In the genomic region with DNA sequence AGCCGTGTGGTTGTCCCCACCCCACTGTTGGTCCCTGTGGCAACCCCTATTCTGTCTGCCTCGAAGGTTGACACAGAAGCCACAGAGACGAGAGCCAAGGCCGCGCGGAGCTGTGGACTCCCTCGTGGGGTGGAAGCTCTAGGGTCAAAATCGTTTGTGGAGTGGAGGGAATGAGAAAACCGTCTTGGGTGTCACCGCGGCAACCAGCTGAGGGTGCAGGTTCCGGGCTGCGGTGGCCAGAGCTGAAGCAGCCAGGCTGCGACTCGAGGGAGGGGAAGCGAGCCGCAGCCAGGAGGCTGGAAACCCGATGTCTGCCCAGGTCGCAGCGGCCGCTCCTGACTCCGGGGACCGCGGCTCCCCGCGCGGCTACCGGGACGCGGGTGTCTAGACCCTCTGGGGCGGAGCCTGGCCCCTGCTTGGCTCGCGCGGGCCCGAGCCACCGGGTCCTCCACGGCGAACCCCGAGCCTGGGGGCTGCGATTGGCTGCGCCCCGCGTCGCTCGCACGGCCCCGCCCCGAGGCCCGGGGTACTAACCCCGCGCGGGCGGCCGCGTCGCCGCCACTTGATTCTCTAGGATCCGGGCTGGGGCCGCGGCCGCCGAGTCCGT, we compare ENCODE assay signal across 8 mouse cellular contexts. TPM values are rescaled to one million over a fixed set of nuclear protein-coding genes. Genes with fewer than 3 reads are reported as not detected.
DNase-seq lines count a peak whose midpoint lies in the region; ATAC-seq and TF ChIP-seq lines count a peak whose summit lies in the region.

No protein-coding gene starts in this region.

- no peak overlapping the region for H3K4me3 ChIP-seq in lung, adult 2 months (replicated peaks; ENCODE audit: extremely low read depth, low read depth, low read length)
- peak overlapping the region; percentile 46 for H3K4me3 ChIP-seq in embryonic facial prominence, embryonic 15.5 days (replicated peaks)
- peak overlapping the region; percentile 29 for H3K4me3 ChIP-seq in hindbrain, embryonic 16.5 days (ENCODE audit: low read length)
- H3K4me3 ChIP-seq in lung, postnatal 0 days (ENCODE audit: low read depth, low read length): peak overlapping the region; percentile 39

- H3K4me1 ChIP-seq in lung, adult 2 months (ENCODE audit: control insufficient read depth, insufficient read depth, low read length): no peaks in the 10 kb centered on the region
- peaks cover 60% of the 10 kb centered on the region for H3K4me1 ChIP-seq in embryonic facial prominence, embryonic 15.5 days
- H3K4me1 ChIP-seq in hindbrain, embryonic 16.5 days (ENCODE audit: control insufficient read depth, insufficient read depth, low read depth, low read length): peaks cover 8% of the 10 kb centered on the region
- no peaks in the 10 kb centered on the region for H3K4me1 ChIP-seq in lung, postnatal 0 days (ENCODE audit: insufficient read depth, low read depth, low read length)

- no peak for TF ChIP-seq EP300 in lung, postnatal 0 days (IDR thresholded peaks at IDR 0.05)

- peaks cover 97% of the 10 kb centered on the region for H3K27me3 ChIP-seq in embryonic facial prominence, embryonic 15.5 days
- H3K27me3 ChIP-seq in hindbrain, embryonic 16.5 days (replicated peaks; ENCODE audit: control insufficient read depth, insufficient read depth, low read length): peaks cover 73% of the 10 kb centered on the region
- peaks cover 93% of the 10 kb centered on the region for H3K27me3 ChIP-seq in lung, postnatal 0 days (replicated peaks; ENCODE audit: insufficient read depth, low read length)

- no peak for TF ChIP-seq POLR2A in lung, adult 2 months (IDR thresholded peaks at IDR 0.05; ENCODE audit: borderline replicate concordance, extremely low read depth, low read depth, low read length)

- peak; percentile 40; the same call in 1 of the 2 replicates for ATAC-seq in embryonic facial prominence, embryonic 15.5 days (ENCODE audit: insufficient number of reproducible peaks, low FRiP score, low TSS enrichment, low read depth)
- ATAC-seq in hindbrain, embryonic 16.5 days: no peak
- ATAC-seq in lung, postnatal 0 days: peak; percentile 16

- H3K27ac ChIP-seq in embryonic facial prominence, embryonic 15.5 days (replicated peaks): no peak overlapping the region
- no peak overlapping the region for H3K27ac ChIP-seq in hindbrain, embryonic 16.5 days (ENCODE audit: low read depth, low read length)
- H3K27ac ChIP-seq in lung, postnatal 0 days (ENCODE audit: low read length): no peak overlapping the region

- no peak for TF ChIP-seq CTCF in lung, adult 2 months (IDR thresholded peaks at IDR 0.05; ENCODE audit: insufficient read depth, low read length)
- no peak for TF ChIP-seq CTCF in lung, postnatal 0 days (IDR thresholded peaks at IDR 0.05)

- WGBS in lung, adult 2 months: 2% methylated on average over 59 of the region's 63 CpGs
- 2% methylated on average over 62 of the region's 63 CpGs for WGBS in embryonic facial prominence, embryonic 15.5 days
- 2% methylated on average over 36 of the region's 63 CpGs for WGBS in hindbrain, embryonic 16.5 days
- whole genome bisulfite sequencing in lung, postnatal 0 days: 2% methylated on average over 45 of the region's 63 CpGs

- DNase-seq in lung, adult 2 months: peak; percentile 30
- DNase-seq in lung, postnatal 10 days: no peak
- no peak for DNase-seq in lung, postnatal 0 days (ENCODE audit: low spot score)
- peak; percentile 56 to 81 for DNase-seq in spleen, postnatal 4 days (ENCODE audit: low spot score in 2 of 2)
- DNase-seq in cerebellum, postnatal 4 days (ENCODE audit: low spot score in 2 of 2): no peak
- DNase-seq in Muller cell, postnatal 12 days (ENCODE audit: inconsistent ontology term): no peak

- H3K9ac ChIP-seq in embryonic facial prominence, embryonic 15.5 days: 0 out of 2 replicates have a peak overlapping the region, but pooled peaks have one; percentile 12
- H3K9ac ChIP-seq in hindbrain, embryonic 16.5 days (ENCODE audit: low read depth, low read length): no peak overlapping the region; the same call in 1 of the 2 replicates
- 0 out of 2 replicates have a peak overlapping the region, but pooled peaks have one; percentile 12 for H3K9ac ChIP-seq in lung, postnatal 0 days (replicated peaks; ENCODE audit: low read depth)

- no peaks in the 10 kb centered on the region for H3K9me3 ChIP-seq in embryonic facial prominence, embryonic 15.5 days (replicated peaks)
- H3K9me3 ChIP-seq in hindbrain, embryonic 16.5 days (ENCODE audit: control insufficient read depth, low read length): no peaks in the 10 kb centered on the region
- no peaks in the 10 kb centered on the region for H3K9me3 ChIP-seq in lung, postnatal 0 days (ENCODE audit: low read length)

- H3K36me3 ChIP-seq in embryonic facial prominence, embryonic 15.5 days: no peaks in the 10 kb centered on the region
- no peaks in the 10 kb centered on the region for H3K36me3 ChIP-seq in hindbrain, embryonic 16.5 days (ENCODE audit: control insufficient read depth, insufficient read depth, low read length)
- no peaks in the 10 kb centered on the region for H3K36me3 ChIP-seq in lung, postnatal 0 days (ENCODE audit: insufficient read depth, low read length)

- peak overlapping the region; percentile 63 for H3K4me2 ChIP-seq in embryonic facial prominence, embryonic 15.5 days (replicated peaks)
- peak overlapping the region; percentile 47 for H3K4me2 ChIP-seq in hindbrain, embryonic 16.5 days (ENCODE audit: low read length)
- peak overlapping the region; percentile 64 for H3K4me2 ChIP-seq in lung, postnatal 0 days (replicated peaks; ENCODE audit: low read depth, low read length)

RNA-seq across cellular contexts. Expression of gene Runx3, which starts 31.6 kb away (rescaled TPM):
- 2.8 and 3.5 TPM in 2 replicates for polyA plus RNA-seq in lung, adult 2 months (2012; rRNA removed)
- 2.9 and 3.2 TPM in 2 replicates for polyA plus RNA-seq in embryonic facial prominence, embryonic 15.5 days (2015; fragmentation: Nextera tagmentation; extraction: Ambion mirVana)
- polyA plus RNA-seq in hindbrain, embryonic 16.5 days (2015; fragmentation: Nextera tagmentation; extraction: Ambion mirVana): 0.11 TPM in 1 of 2 replicates, not detected in the other
- polyA plus RNA-seq in lung, postnatal 0 days (2015; fragmentation: Nextera tagmentation; extraction: Ambion mirVana): 0.13 and 0.18 TPM in 2 replicates

Comparison
In these comparisons a context has a peak if more than half of its experiments do, and no peak if none do; other contexts are left out.
1. DNase-seq: peak in lung, adult 2 months (single experiment) and spleen, postnatal 4 days (2 of 2); none in lung, postnatal 10 days (single experiment), lung, postnatal 0 days (single experiment), cerebellum, postnatal 4 days (0 of 2) and Muller cell, postnatal 12 days (single experiment).
2. Peak in every context shown above with its lines, with median percentiles within 50 percentile points of each other: H3K4me2 ChIP-seq.